Mouse (Mus musculus) midbrain, postnatal 0 days (tissue): ENCODE measurements at regions not wholly inside any gene's neighbourhood (a gene's known extent, or its start where the extent isn't known, plus 50 kb on each side); places are given as distances from the start of the nearest gene placed in this dataset.
A peak's percentile ranks its signal among the peaks of the same experiment; 100 is the strongest.

Experiments used
- ATAC-seq: fragments of 200-750 bp; cut with Nextera tagmentation; 2 replicates; pipeline ENCODE4 v1.8.0; 2017; ENCODE audit warnings: moderate number of reproducible peaks, mild to moderate bottlenecking, moderate TSS enrichment, moderate library complexity; ENCODE audit not compliant: low FRiP score
- DNase-seq: peaks from one replicate; pipeline ENCODE4 v3.0.0-alpha.2; 2015; ENCODE audit warnings: low spot score
- H3K27ac ChIP-seq: fragments of 300-500 bp; sonication (generic); 2 replicates; pipeline ENCODE4 v1.5.1; 2014; ENCODE audit warnings: low read depth, mild to moderate bottlenecking, low read length, mixed read lengths
- H3K27me3 ChIP-seq: fragments of 300-500 bp; sonication (generic); 2 replicates; pipeline ENCODE4 v1.6.1; 2014; ENCODE audit warnings: low read length, control low read depth, mixed read lengths; ENCODE audit not compliant: insufficient read depth
- H3K36me3 ChIP-seq: fragments of 300-500 bp; sonication (generic); 2 replicates; pipeline ENCODE4 v1.6.1; 2014; ENCODE audit warnings: low read length, control low read depth, mixed read lengths; ENCODE audit not compliant: insufficient read depth
- H3K4me1 ChIP-seq: fragments of 300-500 bp; sonication (generic); 2 replicates; pipeline ENCODE4 v1.6.1; 2014; ENCODE audit warnings: mild to moderate bottlenecking, control low read depth, antibody characterized with exemption, low read length, mixed read lengths; ENCODE audit not compliant: insufficient read depth
- H3K4me2 ChIP-seq: fragments of 300-500 bp; sonication (generic); 2 replicates; pipeline ENCODE4 v1.6.1; 2014; ENCODE audit warnings: low read depth, mild to moderate bottlenecking, low read length, mixed read lengths; ENCODE audit not compliant: poor library complexity, severe bottlenecking
- H3K4me3 ChIP-seq: fragments of 300-500 bp; sonication (generic); 2 replicates; pipeline ENCODE4 v1.5.1; 2014; ENCODE audit warnings: low read depth, mild to moderate bottlenecking, low read length, moderate library complexity
- H3K9ac ChIP-seq: fragments of 300-500 bp; sonication (generic); replicated peaks from 2 replicates; pipeline ENCODE4 v1.6.1; 2014; ENCODE audit warnings: mild to moderate bottlenecking, low read length, moderate library complexity, mixed read lengths; ENCODE audit not compliant: poor library complexity, severe bottlenecking
- H3K9me3 ChIP-seq: fragments of 300-500 bp; sonication (generic); 2 replicates; pipeline ENCODE4 v1.6.1; 2016; ENCODE audit warnings: low read length, control low read depth
- CTCF ChIP-seq: IDR thresholded peaks from 2 replicates; pipeline ENCODE4 v1.5.1; 2016; ENCODE audit warnings: antibody characterized with exemption, mild to moderate bottlenecking
- WGBS: fragments of 180-500 bp; shearing (Covaris S2); extraction: QIAGEN DNeasy Blood & Tissue Kit; methylation state at CpG from one replicate; pipeline ENCODE4 v1.1.7; 2014; 5-methylcytosine and 5-hydroxymethylcytosine counted together

GRCm38 (mm10) chr5:149338016-149338696, 73.4 kb upstream of the Medag start:
- TF ChIP-seq CTCF, result no peak
- Histone ChIP-seq H3K27me3 (no peaks in the 10 kb centered on the region), H3K36me3 (no peaks in the 10 kb centered on the region), H3K9me3 (no peaks in the 10 kb centered on the region), H3K27ac (no peak overlapping the region), H3K4me3 (no peak overlapping the region), H3K4me2 (no peak overlapping the region), H3K4me1 (peaks cover 5% of the 10 kb centered on the region; the same call in 1 of the 2 replicates), H3K9ac (no peak overlapping the region; the same call in 1 of the 2 replicates)
- 61% methylated on average over 15 of the region's 15 CpGs for WGBS
- DNase-seq (peak; percentile 77), ATAC-seq (peak; percentile 22; the same call in 1 of the 2 replicates)

DNA sequence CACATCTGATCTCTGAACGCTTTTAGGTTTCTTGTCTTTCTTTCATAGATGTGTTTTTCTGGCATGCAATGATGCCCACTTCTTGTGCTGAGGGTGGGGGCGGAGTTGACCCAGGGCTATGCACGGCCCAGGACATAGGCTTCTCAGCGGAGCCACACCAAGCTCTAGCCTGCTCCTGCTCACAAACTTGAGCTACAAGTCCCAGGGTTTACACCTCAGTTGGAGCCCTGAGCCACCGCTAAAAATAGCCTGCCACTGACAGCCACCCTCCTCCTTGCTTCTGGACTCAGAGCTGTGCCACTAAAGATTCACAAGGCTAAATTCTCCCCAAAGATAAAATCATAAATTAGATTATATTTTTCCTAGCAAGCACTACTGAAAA, 72.9 kb upstream of the Medag start:
- H3K27me3 ChIP-seq, result no peaks in the 10 kb centered on the region
- no peaks in the 10 kb centered on the region for H3K9me3 ChIP-seq
- H3K4me3 ChIP-seq, result no peak overlapping the region
- no peaks in the 10 kb centered on the region for H3K36me3 ChIP-seq
- no peak overlapping the region for H3K27ac ChIP-seq
- DNase-seq (no peak), ATAC-seq (no peak)
- H3K4me2 ChIP-seq, result no peak overlapping the region
- H3K9ac ChIP-seq, result no peak overlapping the region
- WGBS, result 66% methylated on average over 5 of the region's 5 CpGs
- peaks cover 5% of the 10 kb centered on the region; the same call in 1 of the 2 replicates for H3K4me1 ChIP-seq
- TF ChIP-seq CTCF, result no peak

DNA sequence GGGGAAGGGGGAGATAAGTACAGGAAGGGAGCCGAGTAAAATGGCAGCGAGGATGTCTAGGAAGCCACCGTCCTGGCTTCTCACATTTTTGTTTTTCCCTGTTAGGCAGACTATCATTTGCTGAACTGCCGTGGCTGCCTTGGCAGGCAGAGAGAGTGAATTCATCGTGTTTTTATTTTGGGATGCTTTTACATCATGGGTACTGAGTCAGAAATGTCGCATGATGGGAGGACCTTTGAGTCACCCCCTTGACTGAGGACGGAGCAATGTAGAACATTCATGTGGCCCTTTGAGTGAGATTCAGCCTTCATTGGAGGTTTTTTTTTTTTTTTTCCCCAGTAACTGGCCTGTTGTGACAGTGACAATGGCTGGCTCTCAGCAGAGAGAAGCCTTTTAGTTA, 71.2 kb upstream of the Medag start:
- H3K27me3 ChIP-seq, result no peaks in the 10 kb centered on the region
- no peak for DNase-seq
- no peak for TF ChIP-seq CTCF
- no peak overlapping the region for H3K9ac ChIP-seq
- H3K9me3 ChIP-seq, result no peaks in the 10 kb centered on the region
- 74% methylated on average over 7 of the region's 7 CpGs for WGBS
- H3K36me3 ChIP-seq, result no peaks in the 10 kb centered on the region
- H3K27ac ChIP-seq, result no peak overlapping the region
- no peak overlapping the region for H3K4me3 ChIP-seq
- no peak overlapping the region for H3K4me2 ChIP-seq
- no peak for ATAC-seq
- H3K4me1 ChIP-seq, result peaks cover 5% of the 10 kb centered on the region; the same call in 1 of the 2 replicates

DNA sequence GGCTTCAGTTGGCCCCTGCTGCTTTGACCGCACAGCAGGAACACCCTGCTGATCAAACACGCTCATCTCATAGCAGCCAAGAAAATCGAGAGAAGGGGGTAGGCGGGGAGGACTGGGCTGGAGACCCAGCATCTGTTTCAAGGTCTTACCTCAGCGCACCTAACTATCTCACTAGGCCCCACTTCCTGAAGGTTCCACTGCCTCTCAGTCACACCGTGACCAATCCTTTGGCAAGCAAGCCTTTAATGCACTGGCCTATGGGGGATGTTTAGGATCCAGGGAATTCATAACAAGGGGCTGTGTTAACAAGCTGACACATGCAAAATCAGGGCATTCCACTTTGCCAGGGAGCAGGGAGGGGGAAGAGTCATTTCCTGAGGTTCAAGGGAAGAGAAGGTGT, 70.1 kb upstream of the Medag start:
- WGBS, result 64% methylated on average over 6 of the region's 6 CpGs
- Histone ChIP-seq H3K36me3 (no peaks in the 10 kb centered on the region), H3K27me3 (no peaks in the 10 kb centered on the region), H3K4me1 (peaks cover 5% of the 10 kb centered on the region; the same call in 1 of the 2 replicates), H3K27ac (no peak overlapping the region), H3K4me2 (no peak overlapping the region), H3K9ac (no peak overlapping the region), H3K9me3 (no peaks in the 10 kb centered on the region), H3K4me3 (no peak overlapping the region)
- no peak for ATAC-seq
- no peak for DNase-seq
- TF ChIP-seq CTCF, result no peak

GRCm38 (mm10) chr5:149343610-149344527, 67.7 kb upstream of the Medag start:
- no peaks in the 10 kb centered on the region for H3K36me3 ChIP-seq
- no peaks in the 10 kb centered on the region for H3K27me3 ChIP-seq
- DNase-seq (no peak), ATAC-seq (no peak)
- H3K4me1 ChIP-seq, result peaks cover 5% of the 10 kb centered on the region; the same call in 1 of the 2 replicates
- no peak overlapping the region for H3K9ac ChIP-seq
- TF ChIP-seq CTCF, result no peak
- H3K4me2 ChIP-seq, result no peak overlapping the region
- H3K27ac ChIP-seq, result no peak overlapping the region
- H3K9me3 ChIP-seq, result no peaks in the 10 kb centered on the region
- no peak overlapping the region for H3K4me3 ChIP-seq
- 89% methylated on average over 21 of the region's 21 CpGs for WGBS

DNA sequence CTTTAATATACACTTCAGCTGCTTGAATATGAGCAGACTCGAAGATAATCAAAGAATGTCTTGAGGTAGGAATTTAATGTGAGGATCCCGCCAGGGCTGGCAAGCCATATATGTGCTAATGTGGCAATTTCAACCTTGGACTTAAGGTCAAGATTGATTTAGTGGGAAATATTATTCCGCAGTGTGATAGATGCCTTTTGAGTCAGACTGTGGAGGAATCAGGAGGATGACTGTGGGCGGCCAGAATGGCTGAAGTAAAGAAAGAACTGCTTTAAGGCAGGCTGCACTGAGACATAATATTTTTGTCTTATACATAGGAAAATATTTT, 67.1 kb upstream of the Medag start:
- H3K4me2 ChIP-seq, result no peak overlapping the region
- H3K4me1 ChIP-seq, result peaks cover 5% of the 10 kb centered on the region; the same call in 1 of the 2 replicates
- 85% methylated on average over 4 of the region's 4 CpGs for WGBS
- no peak for ATAC-seq
- no peaks in the 10 kb centered on the region for H3K9me3 ChIP-seq
- H3K27ac ChIP-seq, result no peak overlapping the region
- no peak for TF ChIP-seq CTCF
- no peak overlapping the region for H3K9ac ChIP-seq
- H3K36me3 ChIP-seq, result no peaks in the 10 kb centered on the region
- no peak for DNase-seq
- no peaks in the 10 kb centered on the region for H3K27me3 ChIP-seq
- no peak overlapping the region for H3K4me3 ChIP-seq
